Mouse (Mus musculus) lung, postnatal 0 days (tissue): Measurements from ENCODE around the gene Wdr6.

ENCODE experiments used
- CTCF ChIP-seq: IDR thresholded peaks from 2 replicates; pipeline ENCODE4 v1.5.1; 2016; ENCODE audit warnings: antibody characterized with exemption, mild to moderate bottlenecking
- EP300 ChIP-seq: IDR thresholded peaks from 2 replicates; pipeline ENCODE4 v1.6.1; 2016; ENCODE audit warnings: antibody characterized with exemption, mild to moderate bottlenecking, control low read depth

DNA sequence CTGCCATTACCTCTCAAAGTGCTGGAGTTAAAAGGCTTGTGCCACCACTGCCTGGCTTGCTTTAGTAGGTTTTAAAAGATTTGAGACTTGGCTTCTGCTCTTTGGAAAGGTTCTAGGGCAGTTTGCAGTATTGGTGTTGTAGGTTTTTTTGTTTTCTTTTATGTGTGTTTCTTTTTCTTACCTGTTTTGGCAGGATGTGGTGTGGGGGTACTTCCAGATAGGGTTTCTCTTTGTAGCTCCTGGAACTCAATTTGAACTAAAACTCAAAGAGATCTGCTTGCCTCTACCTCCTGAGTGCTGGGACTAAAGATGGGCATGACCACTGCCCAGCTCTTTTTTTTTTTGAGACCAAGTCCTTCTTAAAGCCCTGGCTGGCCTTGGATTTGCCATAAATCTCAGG, 37.7 kb downstream of the Wdr6 start:
- TF ChIP-seq EP300 (no peak), CTCF (no peak)
